Mouse (Mus musculus): ENCODE data around the gene Mical3. TPM values are rescaled to one million over a fixed set of nuclear protein-coding genes. Genes with fewer than 3 reads are reported as not detected.

Mical3 gene
- polyA plus RNA-seq, 1 experiment from 2014 or later = 32.9 TPM

GRCm38 (mm10) chr6:121070584-121071230, 60.1 kb downstream of the Mical3 start:
- Histone ChIP-seq H3K4me2 (ENCODE audit: low read length) (no peak overlapping the region), H3K4me3 (ENCODE audit: low read length) (no peak overlapping the region), H3K36me3 (ENCODE audit: control insufficient read depth, insufficient read depth, low read length) (no peaks in the 10 kb centered on the region), H3K27ac (ENCODE audit: low read depth, low read length) (no peak overlapping the region), H3K9ac (ENCODE audit: low read depth, low read length) (no peak overlapping the region), H3K4me1 (ENCODE audit: control insufficient read depth, insufficient read depth, low read depth, low read length) (peaks cover 12% of the 10 kb centered on the region), H3K27me3 (replicated peaks; ENCODE audit: control insufficient read depth, insufficient read depth, low read length) (no peaks in the 10 kb centered on the region), H3K9me3 (ENCODE audit: control insufficient read depth, low read length) (no peaks in the 10 kb centered on the region)
- 86% methylated on average over 9 of the region's 9 CpGs for WGBS
- ATAC-seq = no peak

GRCm38 (mm10) chr6:121069156-121069555, 61.6 kb downstream of the Mical3 start:
- no peak for ATAC-seq
- Histone ChIP-seq H3K4me2 (ENCODE audit: low read length) (no peak overlapping the region), H3K9me3 (ENCODE audit: control insufficient read depth, low read length) (no peaks in the 10 kb centered on the region), H3K4me1 (ENCODE audit: control insufficient read depth, insufficient read depth, low read depth, low read length) (peaks cover 14% of the 10 kb centered on the region), H3K4me3 (ENCODE audit: low read length) (no peak overlapping the region), H3K9ac (ENCODE audit: low read depth, low read length) (no peak overlapping the region), H3K27ac (ENCODE audit: low read depth, low read length) (no peak overlapping the region), H3K36me3 (ENCODE audit: control insufficient read depth, insufficient read depth, low read length) (no peaks in the 10 kb centered on the region), H3K27me3 (replicated peaks; ENCODE audit: control insufficient read depth, insufficient read depth, low read length) (no peaks in the 10 kb centered on the region)
- WGBS = 80% methylated on average over 8 of the region's 8 CpGs

- H3K36me3 ChIP-seq (ENCODE audit: control insufficient read depth, insufficient read depth, low read length) = no peaks in the 10 kb centered on the region
- no peak for ATAC-seq
- WGBS = 87% methylated on average over 7 of the region's 7 CpGs
- no peaks in the 10 kb centered on the region for H3K27me3 ChIP-seq (replicated peaks; ENCODE audit: control insufficient read depth, insufficient read depth, low read length)
- no peak overlapping the region for H3K4me3 ChIP-seq (ENCODE audit: low read length)
- peaks cover 18% of the 10 kb centered on the region for H3K4me1 ChIP-seq (ENCODE audit: control insufficient read depth, insufficient read depth, low read depth, low read length)
- no peak overlapping the region for H3K27ac ChIP-seq (ENCODE audit: low read depth, low read length)
- H3K9me3 ChIP-seq (ENCODE audit: control insufficient read depth, low read length) = no peaks in the 10 kb centered on the region
- no peak overlapping the region for H3K9ac ChIP-seq (ENCODE audit: low read depth, low read length)
- no peak overlapping the region for H3K4me2 ChIP-seq (ENCODE audit: low read length)
These were observed 62.7 kb downstream of the Mical3 start for GRCm38 (mm10) chr6:121068087-121068464.

GRCm38 (mm10) chr6:121067426-121068086, 63.2 kb downstream of the Mical3 start:
- H3K4me3 ChIP-seq (ENCODE audit: low read length) = no peak overlapping the region
- no peaks in the 10 kb centered on the region for H3K27me3 ChIP-seq (replicated peaks; ENCODE audit: control insufficient read depth, insufficient read depth, low read length)
- no peaks in the 10 kb centered on the region for H3K9me3 ChIP-seq (ENCODE audit: control insufficient read depth, low read length)
- peaks cover 18% of the 10 kb centered on the region for H3K4me1 ChIP-seq (ENCODE audit: control insufficient read depth, insufficient read depth, low read depth, low read length)
- H3K27ac ChIP-seq (ENCODE audit: low read depth, low read length) = no peak overlapping the region
- no peak for ATAC-seq
- H3K9ac ChIP-seq (ENCODE audit: low read depth, low read length) = no peak overlapping the region
- no peaks in the 10 kb centered on the region for H3K36me3 ChIP-seq (ENCODE audit: control insufficient read depth, insufficient read depth, low read length)
- WGBS = 57% methylated on average over 11 of the region's 11 CpGs
- H3K4me2 ChIP-seq (ENCODE audit: low read length) = no peak overlapping the region

GRCm38 (mm10) chr6:121066761-121067160, 64.0 kb downstream of the Mical3 start:
- Histone ChIP-seq H3K4me1 (ENCODE audit: control insufficient read depth, insufficient read depth, low read depth, low read length) (peaks cover 18% of the 10 kb centered on the region), H3K4me2 (ENCODE audit: low read length) (no peak overlapping the region), H3K9ac (ENCODE audit: low read depth, low read length) (no peak overlapping the region), H3K4me3 (ENCODE audit: low read length) (no peak overlapping the region), H3K36me3 (ENCODE audit: control insufficient read depth, insufficient read depth, low read length) (no peaks in the 10 kb centered on the region), H3K27me3 (replicated peaks; ENCODE audit: control insufficient read depth, insufficient read depth, low read length) (no peaks in the 10 kb centered on the region), H3K27ac (ENCODE audit: low read depth, low read length) (no peak overlapping the region), H3K9me3 (ENCODE audit: control insufficient read depth, low read length) (no peaks in the 10 kb centered on the region)
- no peak for ATAC-seq
- WGBS = 29% methylated on average over 6 of the region's 6 CpGs

GRCm38 (mm10) chr6:121064356-121065015, 66.3 kb downstream of the Mical3 start:
- 27% methylated on average over 17 of the region's 17 CpGs for WGBS
- Histone ChIP-seq H3K4me3 (ENCODE audit: low read length) (peak overlapping the region; percentile 8; the same call in 1 of the 2 replicates), H3K36me3 (ENCODE audit: control insufficient read depth, insufficient read depth, low read length) (no peaks in the 10 kb centered on the region), H3K27me3 (replicated peaks; ENCODE audit: control insufficient read depth, insufficient read depth, low read length) (no peaks in the 10 kb centered on the region), H3K9me3 (ENCODE audit: control insufficient read depth, low read length) (no peaks in the 10 kb centered on the region), H3K9ac (ENCODE audit: low read depth, low read length) (peak overlapping the region; percentile 39), H3K27ac (ENCODE audit: low read depth, low read length) (peak overlapping the region; percentile 78), H3K4me1 (ENCODE audit: control insufficient read depth, insufficient read depth, low read depth, low read length) (peaks cover 18% of the 10 kb centered on the region), H3K4me2 (ENCODE audit: low read length) (peak overlapping the region; percentile 39)
- peak; percentile 93 for ATAC-seq

- Histone ChIP-seq H3K27ac (ENCODE audit: low read depth, low read length) (peak overlapping the region; percentile 78), H3K9me3 (ENCODE audit: control insufficient read depth, low read length) (no peaks in the 10 kb centered on the region), H3K9ac (ENCODE audit: low read depth, low read length) (peak overlapping the region; percentile 39), H3K4me3 (ENCODE audit: low read length) (no peak overlapping the region), H3K4me2 (ENCODE audit: low read length) (no peak overlapping the region; the same call in 1 of the 2 replicates), H3K27me3 (replicated peaks; ENCODE audit: control insufficient read depth, insufficient read depth, low read length) (no peaks in the 10 kb centered on the region), H3K36me3 (ENCODE audit: control insufficient read depth, insufficient read depth, low read length) (no peaks in the 10 kb centered on the region), H3K4me1 (ENCODE audit: control insufficient read depth, insufficient read depth, low read depth, low read length) (peaks cover 18% of the 10 kb centered on the region)
- 80% methylated on average over 8 of the region's 8 CpGs for WGBS
- peak; percentile 7; the same call in 1 of the 2 replicates for ATAC-seq
These were observed 67.0 kb downstream of the Mical3 start for GRCm38 (mm10) chr6:121063771-121064170.

- Histone ChIP-seq H3K4me1 (ENCODE audit: control insufficient read depth, insufficient read depth, low read depth, low read length) (peaks cover 18% of the 10 kb centered on the region), H3K27ac (ENCODE audit: low read depth, low read length) (no peak overlapping the region; the same call in 1 of the 2 replicates), H3K4me3 (ENCODE audit: low read length) (no peak overlapping the region), H3K9me3 (ENCODE audit: control insufficient read depth, low read length) (no peaks in the 10 kb centered on the region), H3K4me2 (ENCODE audit: low read length) (no peak overlapping the region), H3K36me3 (ENCODE audit: control insufficient read depth, insufficient read depth, low read length) (no peaks in the 10 kb centered on the region), H3K27me3 (replicated peaks; ENCODE audit: control insufficient read depth, insufficient read depth, low read length) (no peaks in the 10 kb centered on the region), H3K9ac (ENCODE audit: low read depth, low read length) (no peak overlapping the region)
- WGBS = 88% methylated on average over 17 of the region's 17 CpGs
- ATAC-seq = no peak
These were observed 67.8 kb downstream of the Mical3 start for GRCm38 (mm10) chr6:121062891-121063408.

GRCm38 (mm10) chr6:121058039-121058438, 72.8 kb downstream of the Mical3 start:
- WGBS = 80% methylated on average over 2 of the region's 2 CpGs
- H3K27me3 ChIP-seq (replicated peaks; ENCODE audit: control insufficient read depth, insufficient read depth, low read length) = no peaks in the 10 kb centered on the region

More at GRCm38 (mm10) chr6:121058039-121058438, 72.8 kb downstream of the Mical3 start:
- no peak for ATAC-seq
- Histone ChIP-seq H3K9me3 (ENCODE audit: control insufficient read depth, low read length) (no peaks in the 10 kb centered on the region), H3K4me2 (ENCODE audit: low read length) (no peak overlapping the region), H3K9ac (ENCODE audit: low read depth, low read length) (no peak overlapping the region), H3K36me3 (ENCODE audit: control insufficient read depth, insufficient read depth, low read length) (no peaks in the 10 kb centered on the region), H3K4me1 (ENCODE audit: control insufficient read depth, insufficient read depth, low read depth, low read length) (no peaks in the 10 kb centered on the region; the same call in none of the 2 replicates), H3K4me3 (ENCODE audit: low read length) (no peak overlapping the region), H3K27ac (ENCODE audit: low read depth, low read length) (no peak overlapping the region)

Measured in hindbrain, embryonic 16.5 days (tissue).